Mouse (Mus musculus): Measurements from ENCODE around the gene Lin7a. TPM values are rescaled to one million over a fixed set of nuclear protein-coding genes. Genes with fewer than 3 reads are reported as not detected.

The Lin7a gene
- polyA plus RNA-seq, 1 experiment from 2014 or later: 40.3 TPM

- no peak for ATAC-seq (ENCODE audit: low FRiP score)
- Histone ChIP-seq H3K27ac (replicated peaks) (no peak overlapping the region), H3K4me2 (no peak overlapping the region), H3K27me3 (replicated peaks) (no peaks in the 10 kb centered on the region), H3K9ac (replicated peaks) (no peak overlapping the region), H3K4me3 (replicated peaks) (no peak overlapping the region), H3K36me3 (no peaks in the 10 kb centered on the region), H3K4me1 (no peaks in the 10 kb centered on the region), H3K9me3 (replicated peaks) (no peaks in the 10 kb centered on the region)
- WGBS: 90% methylated on average over 8 of the region's 8 CpGs
These were observed 41.2 kb upstream of the Lin7a start for GRCm38 (mm10) chr10:107230081-107230850.

- Histone ChIP-seq H3K9me3 (replicated peaks) (no peaks in the 10 kb centered on the region), H3K36me3 (no peaks in the 10 kb centered on the region), H3K27ac (replicated peaks) (no peak overlapping the region), H3K4me3 (replicated peaks) (no peak overlapping the region), H3K9ac (replicated peaks) (no peak overlapping the region), H3K4me2 (no peak overlapping the region), H3K4me1 (no peaks in the 10 kb centered on the region), H3K27me3 (replicated peaks) (no peaks in the 10 kb centered on the region)
- 98% methylated on average over 1 of the region's 1 CpGs for WGBS
- ATAC-seq (ENCODE audit: low FRiP score): no peak
These were observed 40.7 kb upstream of the Lin7a start for GRCm38 (mm10) chr10:107230851-107231130.

GRCm38 (mm10) chr10:107231421-107232010 is 40.0 kb upstream of the Lin7a start:
- 87% methylated on average over 4 of the region's 4 CpGs for whole genome bisulfite sequencing
- no peak overlapping the region for H3K27ac ChIP-seq (replicated peaks)
- no peaks in the 10 kb centered on the region for H3K27me3 ChIP-seq (replicated peaks)
- H3K4me3 ChIP-seq (replicated peaks): no peak overlapping the region
- no peak overlapping the region for H3K9ac ChIP-seq (replicated peaks)
- no peak for ATAC-seq (ENCODE audit: low FRiP score)
- H3K9me3 ChIP-seq (replicated peaks): no peaks in the 10 kb centered on the region
- no peak overlapping the region for H3K4me2 ChIP-seq
- no peaks in the 10 kb centered on the region for H3K4me1 ChIP-seq
- no peaks in the 10 kb centered on the region for H3K36me3 ChIP-seq

- H3K4me3 ChIP-seq (replicated peaks): no peak overlapping the region
- ATAC-seq (ENCODE audit: low FRiP score): no peak
- H3K4me2 ChIP-seq: no peak overlapping the region
These were observed 38.9 kb upstream of the Lin7a start for GRCm38 (mm10) chr10:107232491-107233110.

GRCm38 (mm10) chr10:107233221-107233620 is 38.3 kb upstream of the Lin7a start:
- Histone ChIP-seq H3K9ac (replicated peaks) (no peak overlapping the region), H3K36me3 (no peaks in the 10 kb centered on the region), H3K9me3 (replicated peaks) (no peaks in the 10 kb centered on the region), H3K27me3 (replicated peaks) (no peaks in the 10 kb centered on the region), H3K4me2 (no peak overlapping the region), H3K4me3 (replicated peaks) (no peak overlapping the region), H3K27ac (replicated peaks) (no peak overlapping the region), H3K4me1 (no peaks in the 10 kb centered on the region)
- ATAC-seq (ENCODE audit: low FRiP score): no peak
- 85% methylated on average over 2 of the region's 2 CpGs for WGBS

More at GRCm38 (mm10) chr10:107232491-107233110, 38.9 kb upstream of the Lin7a start:
- H3K9ac ChIP-seq (replicated peaks): no peak overlapping the region
- no peaks in the 10 kb centered on the region for H3K9me3 ChIP-seq (replicated peaks)
- no peak overlapping the region for H3K27ac ChIP-seq (replicated peaks)
- WGBS: 96% methylated on average over 2 of the region's 2 CpGs
- H3K4me1 ChIP-seq: no peaks in the 10 kb centered on the region
- no peaks in the 10 kb centered on the region for H3K27me3 ChIP-seq (replicated peaks)
- no peaks in the 10 kb centered on the region for H3K36me3 ChIP-seq

GRCm38 (mm10) chr10:107233825-107234224 is 37.7 kb upstream of the Lin7a start:
- H3K27me3 ChIP-seq (replicated peaks): no peaks in the 10 kb centered on the region
- H3K4me2 ChIP-seq: no peak overlapping the region
- H3K9ac ChIP-seq (replicated peaks): no peak overlapping the region
- H3K27ac ChIP-seq (replicated peaks): no peak overlapping the region
- WGBS: 75% methylated on average over 4 of the region's 4 CpGs
- no peak for ATAC-seq (ENCODE audit: low FRiP score)
- H3K4me1 ChIP-seq: no peaks in the 10 kb centered on the region
- no peak overlapping the region for H3K4me3 ChIP-seq (replicated peaks)
- H3K9me3 ChIP-seq (replicated peaks): no peaks in the 10 kb centered on the region
- H3K36me3 ChIP-seq: no peaks in the 10 kb centered on the region

- ATAC-seq (ENCODE audit: low FRiP score): no peak
- 91% methylated on average over 7 of the region's 7 CpGs for WGBS
- no peaks in the 10 kb centered on the region for H3K27me3 ChIP-seq (replicated peaks)
- no peaks in the 10 kb centered on the region for H3K4me1 ChIP-seq
- no peak overlapping the region for H3K4me2 ChIP-seq
- H3K9ac ChIP-seq (replicated peaks): no peak overlapping the region
- no peaks in the 10 kb centered on the region for H3K36me3 ChIP-seq
- H3K27ac ChIP-seq (replicated peaks): no peak overlapping the region
- no peaks in the 10 kb centered on the region for H3K9me3 ChIP-seq (replicated peaks)
- no peak overlapping the region for H3K4me3 ChIP-seq (replicated peaks)
These were observed 36.8 kb upstream of the Lin7a start for GRCm38 (mm10) chr10:107234421-107235400.

- no peak overlapping the region for H3K27ac ChIP-seq (replicated peaks)
- ATAC-seq (ENCODE audit: low FRiP score): no peak
- no peaks in the 10 kb centered on the region for H3K4me1 ChIP-seq
- H3K9ac ChIP-seq (replicated peaks): no peak overlapping the region
- no peaks in the 10 kb centered on the region for H3K36me3 ChIP-seq
- H3K4me3 ChIP-seq (replicated peaks): no peak overlapping the region
- H3K9me3 ChIP-seq (replicated peaks): no peaks in the 10 kb centered on the region
- H3K4me2 ChIP-seq: no peak overlapping the region
- 82% methylated on average over 3 of the region's 3 CpGs for WGBS
- no peaks in the 10 kb centered on the region for H3K27me3 ChIP-seq (replicated peaks)
These were observed 36.0 kb upstream of the Lin7a start for GRCm38 (mm10) chr10:107235496-107235895.

- 64% methylated on average over 4 of the region's 4 CpGs for WGBS
- H3K27ac ChIP-seq (replicated peaks): no peak overlapping the region
- H3K4me1 ChIP-seq: no peaks in the 10 kb centered on the region
- no peaks in the 10 kb centered on the region for H3K9me3 ChIP-seq (replicated peaks)
- H3K9ac ChIP-seq (replicated peaks): no peak overlapping the region
- no peaks in the 10 kb centered on the region for H3K36me3 ChIP-seq
- no peak for ATAC-seq (ENCODE audit: low FRiP score)
- H3K4me2 ChIP-seq: no peak overlapping the region
- no peaks in the 10 kb centered on the region for H3K27me3 ChIP-seq (replicated peaks)
- H3K4me3 ChIP-seq (replicated peaks): no peak overlapping the region
These were observed 35.3 kb upstream of the Lin7a start for GRCm38 (mm10) chr10:107236211-107236610.

- 86% methylated on average over 2 of the region's 2 CpGs for WGBS
- H3K27ac ChIP-seq (replicated peaks): no peak overlapping the region
- no peaks in the 10 kb centered on the region for H3K27me3 ChIP-seq (replicated peaks)
- H3K36me3 ChIP-seq: no peaks in the 10 kb centered on the region
- H3K4me3 ChIP-seq (replicated peaks): no peak overlapping the region
- no peaks in the 10 kb centered on the region for H3K4me1 ChIP-seq
- no peak overlapping the region for H3K4me2 ChIP-seq
- H3K9ac ChIP-seq (replicated peaks): no peak overlapping the region
- no peak for ATAC-seq (ENCODE audit: low FRiP score)
- no peaks in the 10 kb centered on the region for H3K9me3 ChIP-seq (replicated peaks)
These were observed 34.4 kb upstream of the Lin7a start for GRCm38 (mm10) chr10:107237076-107237475.

- no peak overlapping the region for H3K4me2 ChIP-seq
- H3K9ac ChIP-seq (replicated peaks): no peak overlapping the region
- H3K36me3 ChIP-seq: no peaks in the 10 kb centered on the region
- no peak for ATAC-seq (ENCODE audit: low FRiP score)
- H3K27me3 ChIP-seq (replicated peaks): no peaks in the 10 kb centered on the region
- H3K4me1 ChIP-seq: no peaks in the 10 kb centered on the region
- WGBS: 98% methylated on average over 1 of the region's 1 CpGs
- H3K27ac ChIP-seq (replicated peaks): no peak overlapping the region
- no peaks in the 10 kb centered on the region for H3K9me3 ChIP-seq (replicated peaks)
- H3K4me3 ChIP-seq (replicated peaks): no peak overlapping the region
These were observed 33.8 kb upstream of the Lin7a start for GRCm38 (mm10) chr10:107237736-107238135.
